Mouse (Mus musculus) kidney, embryonic 15.5 days (tissue): ENCODE data around the gene Ubd. TPM values are rescaled to one million over a fixed set of nuclear protein-coding genes. Genes with fewer than 3 reads are reported as not detected.
A peak's percentile ranks its signal among the peaks of the same experiment; 100 is the strongest.

Experiments used
- ATAC-seq: fragments of 200-750 bp; cut with Nextera tagmentation; replicated peaks from 2 replicates; pipeline ENCODE4 v1.8.0; 2017; ENCODE audit warnings: moderate TSS enrichment; ENCODE audit not compliant: low FRiP score
- H3K27ac ChIP-seq: fragments of 300-500 bp; sonication (generic); 2 replicates; pipeline ENCODE4 v1.5.1; 2015; ENCODE audit warnings: mild to moderate bottlenecking, inconsistent platforms
- H3K27me3 ChIP-seq: fragments of 300-500 bp; sonication (generic); 2 replicates; pipeline ENCODE4 v1.6.1; 2015; ENCODE audit warnings: inconsistent platforms
- H3K36me3 ChIP-seq: fragments of 300-500 bp; sonication (generic); 2 replicates; pipeline ENCODE4 v1.6.1; 2015; ENCODE audit warnings: inconsistent platforms
- H3K4me1 ChIP-seq: fragments of 300-500 bp; sonication (generic); 2 replicates; pipeline ENCODE4 v1.6.1; 2015; ENCODE audit warnings: inconsistent platforms
- H3K4me2 ChIP-seq: fragments of 300-500 bp; sonication (generic); 2 replicates; pipeline ENCODE4 v1.6.1; 2015; ENCODE audit warnings: moderate library complexity, mild to moderate bottlenecking, inconsistent platforms
- H3K4me3 ChIP-seq: fragments of 300-500 bp; sonication (generic); replicated peaks from 2 replicates; pipeline ENCODE4 v1.5.1; 2015; ENCODE audit warnings: mild to moderate bottlenecking, inconsistent platforms
- H3K9ac ChIP-seq: fragments of 300-500 bp; sonication (generic); 2 replicates; pipeline ENCODE4 v1.6.1; 2015; ENCODE audit warnings: mild to moderate bottlenecking, inconsistent platforms
- H3K9me3 ChIP-seq: fragments of 300-500 bp; sonication (generic); replicated peaks from 2 replicates; pipeline ENCODE4 v1.6.1; 2016; ENCODE audit warnings: inconsistent platforms
- WGBS: fragments of 180-500 bp; shearing (Covaris S2); methylation state at CpG from one replicate; pipeline ENCODE4 v1.1.7; 2015; ENCODE audit warnings: mixed read lengths; 5-methylcytosine and 5-hydroxymethylcytosine counted together
- polyA plus RNA-seq: library from polyadenylated mRNA; unstranded; fragments of >200 nt; fragmentation: Nextera tagmentation; extraction: Ambion mirVana; gene quantifications from 2 replicates; pipeline ENCODE4 v1.2.1, GENCODE M21; 2015

The Ubd gene
- not detected in 2 replicates for polyA plus RNA-seq

DNA sequence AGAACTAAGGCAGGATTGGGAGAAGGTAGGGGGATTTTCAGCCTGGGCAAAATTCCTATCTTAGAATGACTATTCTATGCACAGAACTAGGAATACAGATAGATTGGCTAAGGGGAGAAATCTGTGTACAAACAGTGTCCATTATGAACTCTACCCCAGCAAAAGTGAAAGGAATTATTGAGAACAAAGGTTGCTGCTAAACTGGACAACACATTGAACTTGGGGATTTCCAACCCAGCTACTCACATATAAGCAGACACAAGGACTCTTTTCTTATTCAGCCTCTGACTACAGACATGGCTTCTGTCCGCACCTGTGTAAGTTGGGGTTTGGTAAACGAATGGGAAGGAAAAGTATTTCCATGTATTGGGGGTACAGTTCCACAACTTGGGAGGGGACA, at the start of gene Ubd:
Gene Ubd (plus strand): TSS at position 237 of the 400 bp plus-strand sequence.
- no peaks in the 10 kb centered on the region for H3K9me3 ChIP-seq
- H3K27me3 ChIP-seq = peaks cover 43% of the 10 kb centered on the region
- H3K36me3 ChIP-seq = no peaks in the 10 kb centered on the region
- H3K4me1 ChIP-seq = peaks cover 11% of the 10 kb centered on the region; the same call in 1 of the 2 replicates
- no peak within 1 kb of the TSS for H3K27ac ChIP-seq
- ATAC-seq = no peak
- no peak within 1 kb of the TSS for H3K9ac ChIP-seq
- no peak within 1 kb of the TSS for H3K4me3 ChIP-seq
- no peak within 1 kb of the TSS for H3K4me2 ChIP-seq
- WGBS = 82% methylated on average over 2 of the region's 2 CpGs

DNA sequence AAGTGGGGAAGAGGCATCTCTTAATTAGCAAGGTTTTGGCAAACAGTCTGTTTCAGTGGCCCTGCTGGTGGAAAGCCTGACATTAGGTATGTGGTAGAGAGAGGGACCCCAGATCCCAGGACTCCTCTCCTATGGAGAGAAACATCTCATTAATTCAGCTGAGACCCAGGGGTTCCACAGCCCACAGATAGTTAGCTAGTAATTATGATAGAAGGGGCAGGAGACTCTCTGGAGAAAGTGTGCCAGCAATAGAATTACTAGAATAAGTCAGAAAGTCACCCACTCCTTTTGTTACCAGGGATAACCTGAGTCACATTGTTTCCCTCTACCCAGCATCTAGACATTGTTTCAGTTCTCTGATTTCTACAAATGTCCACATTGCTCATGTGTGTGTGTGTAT, 32.3 kb upstream of the Ubd start, which contains the start of gene Olfr93:
Gene Olfr93 (minus strand): TSS at position 101 of the 400 bp plus-strand sequence.
- no peak within 1 kb of the TSS for H3K27ac ChIP-seq
- no peaks in the 10 kb centered on the region for H3K4me1 ChIP-seq
- no peaks in the 10 kb centered on the region for H3K27me3 ChIP-seq
- H3K4me3 ChIP-seq = no peak within 1 kb of the TSS
- no peaks in the 10 kb centered on the region for H3K9me3 ChIP-seq
- H3K9ac ChIP-seq = no peak within 1 kb of the TSS
- no peaks in the 10 kb centered on the region for H3K36me3 ChIP-seq
- no peak for ATAC-seq
- H3K4me2 ChIP-seq = no peak within 1 kb of the TSS

DNA sequence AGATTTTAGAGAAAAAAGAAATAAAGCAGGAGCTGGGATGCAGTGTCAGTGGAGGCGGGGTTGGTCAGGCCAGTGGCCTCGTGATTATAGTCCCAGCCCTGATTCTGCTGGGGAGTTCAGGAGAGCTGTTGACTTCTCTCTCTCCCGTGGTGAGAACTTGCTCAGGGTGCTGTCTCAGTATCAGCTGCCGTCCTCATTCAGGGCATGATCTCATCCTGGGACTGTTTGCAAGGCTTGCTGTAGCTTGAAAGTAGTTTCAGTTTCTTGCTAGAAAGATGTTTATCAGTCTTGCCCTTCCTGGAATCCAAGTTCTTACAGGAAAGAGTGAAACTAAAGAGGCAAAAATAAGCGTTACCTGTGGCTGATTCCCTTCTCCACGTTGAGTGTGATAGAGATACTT, 8.2 kb upstream of the Ubd start:
- ATAC-seq = no peak
- 38% methylated on average over 6 of the region's 6 CpGs for WGBS

DNA sequence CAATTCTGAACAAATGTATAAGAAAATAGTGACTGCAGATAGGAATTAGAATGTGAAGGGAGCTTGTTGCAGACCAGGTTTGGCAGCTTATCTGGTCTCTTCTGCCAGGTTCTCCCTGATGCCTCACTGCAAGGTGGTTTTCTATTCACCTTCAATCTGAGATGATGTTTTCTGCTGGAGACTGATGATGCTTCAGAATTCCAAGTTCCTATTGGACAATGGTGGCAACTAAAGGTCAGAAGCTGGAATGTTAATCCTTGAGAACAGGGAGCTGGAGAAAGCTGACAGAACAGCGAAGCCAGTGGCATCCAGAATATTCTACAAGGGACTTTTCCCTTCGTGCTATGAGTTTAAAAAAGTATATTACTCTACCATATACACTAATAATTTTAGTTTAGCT, 3.0 kb upstream of the Ubd start:
- no peak for ATAC-seq
- Histone ChIP-seq H3K27ac (no peak overlapping the region), H3K9ac (no peak overlapping the region), H3K9me3 (no peaks in the 10 kb centered on the region), H3K4me2 (no peak overlapping the region), H3K36me3 (no peaks in the 10 kb centered on the region), H3K4me3 (no peak overlapping the region), H3K27me3 (peaks cover 14% of the 10 kb centered on the region), H3K4me1 (no peaks in the 10 kb centered on the region)
- WGBS = 48% methylated on average over 2 of the region's 2 CpGs

More for the DNA sequence above, 8.2 kb upstream of the Ubd start:
- Histone ChIP-seq H3K9me3 (no peaks in the 10 kb centered on the region), H3K36me3 (no peaks in the 10 kb centered on the region), H3K9ac (no peak overlapping the region), H3K4me3 (no peak overlapping the region), H3K4me1 (no peaks in the 10 kb centered on the region), H3K4me2 (no peak overlapping the region), H3K27ac (no peak overlapping the region), H3K27me3 (0 out of 2 replicates have a peak, but pooled peaks cover 3% of the 10 kb centered on the region)

DNA sequence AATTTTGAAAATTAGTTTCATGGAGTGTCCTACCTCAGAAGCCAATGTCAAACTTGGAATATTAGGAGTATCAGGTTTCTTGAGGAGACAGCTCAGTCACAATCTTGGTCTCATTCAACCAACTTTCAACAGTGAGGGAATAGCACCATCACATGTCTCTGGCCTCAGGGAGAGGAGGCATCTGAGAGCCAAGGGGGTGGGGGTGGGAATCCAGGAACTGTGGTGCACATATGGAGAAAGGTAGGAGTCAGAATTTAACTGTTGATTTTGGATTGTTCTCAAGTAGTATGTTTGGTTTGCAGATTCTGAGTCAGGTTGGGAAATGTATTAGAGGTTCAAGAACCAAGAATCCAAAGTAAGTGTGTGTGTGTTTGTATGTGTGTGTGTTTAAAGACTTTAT, 660 bp upstream of the Ubd start:
- ATAC-seq = no peak

DNA sequence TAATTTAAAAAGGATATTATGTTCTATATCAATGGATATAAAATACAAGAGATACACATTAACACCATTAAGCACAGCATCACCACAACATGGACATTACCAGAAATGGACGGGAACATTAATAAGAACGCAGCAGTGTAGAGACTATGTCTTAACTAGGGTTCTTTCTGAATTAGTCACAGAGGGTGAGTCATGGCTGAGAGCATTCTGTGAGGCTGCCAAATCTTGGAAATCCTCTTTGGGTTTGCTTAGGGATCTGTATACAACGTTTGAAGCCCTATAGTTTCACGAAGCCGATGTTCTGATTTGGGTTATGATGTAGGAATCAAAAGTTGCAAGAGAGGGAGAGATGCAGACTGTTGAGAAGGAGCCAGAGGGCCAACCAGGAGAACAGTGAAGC, 1.1 kb downstream of the Ubd start:
- ATAC-seq = no peak
- 88% methylated on average over 5 of the region's 5 CpGs for WGBS

More for the DNA sequence above, 660 bp upstream of the Ubd start:
- Histone ChIP-seq H3K9me3 (no peaks in the 10 kb centered on the region), H3K4me1 (peaks cover 11% of the 10 kb centered on the region; the same call in 1 of the 2 replicates), H3K27ac (no peak overlapping the region), H3K4me2 (no peak overlapping the region), H3K36me3 (no peaks in the 10 kb centered on the region), H3K9ac (no peak overlapping the region), H3K4me3 (no peak overlapping the region), H3K27me3 (peaks cover 37% of the 10 kb centered on the region)

DNA sequence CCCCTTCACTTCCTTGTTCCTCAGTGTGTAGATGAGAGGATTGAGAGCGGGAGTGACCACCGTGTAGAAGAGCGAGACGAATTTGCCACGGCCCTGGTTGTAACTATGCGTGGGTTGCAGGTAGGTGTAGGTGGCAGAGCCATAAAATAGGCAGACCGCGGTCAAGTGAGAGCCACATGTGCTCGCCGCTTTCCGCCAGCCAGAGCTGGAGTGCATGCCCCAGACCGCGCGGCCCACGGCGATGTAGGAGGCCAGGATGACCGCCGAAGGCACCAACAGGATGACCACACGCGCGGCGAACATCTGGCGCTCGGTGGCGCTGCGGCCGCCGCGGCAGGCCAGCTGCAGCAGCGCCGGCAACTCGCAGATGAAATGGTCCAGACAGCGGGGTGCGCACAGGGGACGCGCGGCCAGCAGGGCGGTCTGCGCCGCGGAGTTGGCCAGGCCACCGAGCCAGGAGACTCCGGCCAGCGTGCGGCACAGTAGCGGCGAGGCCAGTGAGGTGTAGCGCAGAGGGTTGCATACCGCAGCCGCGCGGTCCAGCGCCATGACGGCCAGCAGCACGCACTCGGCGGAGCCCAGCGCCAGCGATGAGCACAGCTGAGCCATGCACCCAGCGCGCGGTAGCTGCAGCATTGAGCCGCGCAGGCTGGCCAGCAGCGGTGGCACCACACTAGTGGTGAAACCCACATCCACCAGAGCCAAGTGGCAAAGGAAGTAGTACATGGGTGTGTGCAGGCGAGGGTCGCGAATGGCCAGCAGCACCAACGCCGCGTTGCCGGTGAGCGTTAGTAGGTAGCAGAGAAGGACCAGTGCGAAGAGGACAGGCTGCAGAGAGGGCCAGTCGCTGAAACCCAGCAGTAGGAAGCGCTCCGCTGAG, 3.4 kb downstream of the Ubd start:
- H3K9me3 ChIP-seq = no peaks in the 10 kb centered on the region
- peaks cover 70% of the 10 kb centered on the region for H3K27me3 ChIP-seq
- no peak overlapping the region for H3K9ac ChIP-seq
- under 1% methylated on average over 77 of the region's 77 CpGs for WGBS
- H3K4me3 ChIP-seq = peak overlapping the region; percentile 48
- H3K4me1 ChIP-seq = peaks cover 11% of the 10 kb centered on the region; the same call in 1 of the 2 replicates
- peak overlapping the region; percentile 87 for H3K4me2 ChIP-seq
- ATAC-seq = peak; percentile 93
- H3K27ac ChIP-seq = no peak overlapping the region
- H3K36me3 ChIP-seq = no peaks in the 10 kb centered on the region

More for the DNA sequence above, 1.1 kb downstream of the Ubd start:
- H3K4me1 ChIP-seq = peaks cover 11% of the 10 kb centered on the region; the same call in 1 of the 2 replicates
- no peaks in the 10 kb centered on the region for H3K36me3 ChIP-seq
- H3K9ac ChIP-seq = no peak overlapping the region
- H3K27me3 ChIP-seq = peaks cover 52% of the 10 kb centered on the region
- H3K9me3 ChIP-seq = no peaks in the 10 kb centered on the region
- H3K27ac ChIP-seq = no peak overlapping the region
- no peak overlapping the region for H3K4me3 ChIP-seq
- H3K4me2 ChIP-seq = no peak overlapping the region

DNA sequence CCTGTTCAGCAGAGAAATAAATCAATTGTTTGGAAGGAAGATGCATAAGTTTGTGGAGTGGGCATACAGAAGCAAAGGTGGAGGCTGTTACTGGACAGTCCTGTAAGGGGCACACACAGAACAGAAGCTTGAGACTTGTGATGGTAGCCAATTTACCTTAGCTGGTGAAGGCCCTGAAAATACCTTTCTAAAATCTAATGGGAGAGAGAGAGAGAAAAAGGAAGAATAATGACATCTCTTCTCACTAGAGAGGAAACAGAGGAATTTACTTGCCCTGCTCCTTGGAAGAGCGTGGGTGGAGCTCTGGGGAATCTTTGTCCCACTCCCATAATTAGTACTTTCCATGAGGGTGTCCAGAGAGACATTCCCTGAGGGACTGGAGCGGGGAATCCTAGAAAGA, 7.2 kb downstream of the Ubd start, which contains the start of gene Olfr94:
Gene Olfr94 (minus strand): TSS at position 101 of the 400 bp plus-strand sequence.
- peaks cover 58% of the 10 kb centered on the region for H3K27me3 ChIP-seq
- no peak within 1 kb of the TSS for H3K27ac ChIP-seq
- H3K4me3 ChIP-seq = no peak within 1 kb of the TSS
- ATAC-seq = no peak
- 73% methylated on average over 2 of the region's 2 CpGs for WGBS
- H3K4me2 ChIP-seq = no peak within 1 kb of the TSS
- no peaks in the 10 kb centered on the region for H3K9me3 ChIP-seq
- H3K36me3 ChIP-seq = no peaks in the 10 kb centered on the region
- H3K9ac ChIP-seq = no peak within 1 kb of the TSS
- H3K4me1 ChIP-seq = peaks cover 11% of the 10 kb centered on the region; the same call in 1 of the 2 replicates

DNA sequence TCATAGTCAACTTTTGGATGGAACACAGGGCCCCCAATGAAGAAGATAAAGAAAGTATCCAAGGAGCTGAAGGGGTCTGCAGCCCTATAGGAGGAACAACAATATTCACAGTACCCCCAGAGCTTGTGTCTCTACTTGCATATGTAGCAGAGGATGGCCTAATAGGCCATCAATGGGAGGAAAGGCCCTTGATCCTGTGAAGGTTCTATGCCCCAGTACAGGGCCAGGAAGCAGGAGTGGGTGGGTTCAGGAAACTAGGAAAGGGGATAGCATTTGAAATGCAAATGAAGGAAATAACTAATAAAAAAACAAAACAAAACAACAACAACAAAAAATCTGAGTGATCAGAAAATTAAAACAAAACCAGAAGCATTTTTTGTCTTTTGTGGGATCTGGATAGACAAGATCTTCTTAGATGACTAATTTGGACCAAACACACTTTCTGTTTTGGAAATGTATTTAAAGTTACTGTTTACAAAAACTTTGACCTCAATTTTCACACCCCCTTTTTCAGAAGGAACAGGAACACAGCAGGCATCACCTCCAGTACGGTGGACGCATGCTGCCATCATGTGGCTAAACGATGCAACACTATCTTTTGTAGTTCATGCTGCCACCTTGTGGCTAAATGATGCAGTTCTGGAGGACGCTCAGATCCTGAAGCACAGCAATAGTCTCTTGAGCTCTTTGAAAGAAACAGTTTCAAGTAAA, 9.7 kb downstream of the Ubd start:
- Histone ChIP-seq H3K9ac (no peak overlapping the region), H3K27ac (no peak overlapping the region), H3K4me3 (no peak overlapping the region), H3K4me2 (no peak overlapping the region), H3K9me3 (no peaks in the 10 kb centered on the region), H3K4me1 (no peaks in the 10 kb centered on the region), H3K36me3 (no peaks in the 10 kb centered on the region), H3K27me3 (peaks cover 39% of the 10 kb centered on the region)
- peak; percentile 76 for ATAC-seq
- under 1% methylated on average over 4 of the region's 4 CpGs for WGBS

DNA sequence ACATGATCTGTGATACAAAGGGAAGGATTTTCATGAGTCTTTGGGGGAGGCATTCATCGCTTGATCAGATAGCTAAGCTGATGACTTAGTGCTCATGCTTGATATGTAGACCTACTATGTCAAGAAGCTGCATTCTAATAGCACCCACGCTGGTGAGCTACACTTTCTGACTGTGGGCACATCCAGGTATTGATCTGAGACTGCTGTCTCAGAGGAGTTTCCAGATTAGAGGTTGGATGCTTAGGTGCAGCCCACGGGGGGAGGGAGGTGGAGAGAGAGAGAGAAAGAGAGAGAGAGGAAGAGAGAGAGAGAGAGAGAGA, 10.2 kb downstream of the Ubd start:
- Histone ChIP-seq H3K36me3 (no peaks in the 10 kb centered on the region), H3K9ac (no peak overlapping the region), H3K27me3 (peaks cover 34% of the 10 kb centered on the region), H3K4me2 (no peak overlapping the region), H3K9me3 (no peaks in the 10 kb centered on the region), H3K4me3 (no peak overlapping the region), H3K27ac (no peak overlapping the region), H3K4me1 (no peaks in the 10 kb centered on the region)
- ATAC-seq = no peak
- 42% methylated on average over 3 of the region's 3 CpGs for WGBS

DNA sequence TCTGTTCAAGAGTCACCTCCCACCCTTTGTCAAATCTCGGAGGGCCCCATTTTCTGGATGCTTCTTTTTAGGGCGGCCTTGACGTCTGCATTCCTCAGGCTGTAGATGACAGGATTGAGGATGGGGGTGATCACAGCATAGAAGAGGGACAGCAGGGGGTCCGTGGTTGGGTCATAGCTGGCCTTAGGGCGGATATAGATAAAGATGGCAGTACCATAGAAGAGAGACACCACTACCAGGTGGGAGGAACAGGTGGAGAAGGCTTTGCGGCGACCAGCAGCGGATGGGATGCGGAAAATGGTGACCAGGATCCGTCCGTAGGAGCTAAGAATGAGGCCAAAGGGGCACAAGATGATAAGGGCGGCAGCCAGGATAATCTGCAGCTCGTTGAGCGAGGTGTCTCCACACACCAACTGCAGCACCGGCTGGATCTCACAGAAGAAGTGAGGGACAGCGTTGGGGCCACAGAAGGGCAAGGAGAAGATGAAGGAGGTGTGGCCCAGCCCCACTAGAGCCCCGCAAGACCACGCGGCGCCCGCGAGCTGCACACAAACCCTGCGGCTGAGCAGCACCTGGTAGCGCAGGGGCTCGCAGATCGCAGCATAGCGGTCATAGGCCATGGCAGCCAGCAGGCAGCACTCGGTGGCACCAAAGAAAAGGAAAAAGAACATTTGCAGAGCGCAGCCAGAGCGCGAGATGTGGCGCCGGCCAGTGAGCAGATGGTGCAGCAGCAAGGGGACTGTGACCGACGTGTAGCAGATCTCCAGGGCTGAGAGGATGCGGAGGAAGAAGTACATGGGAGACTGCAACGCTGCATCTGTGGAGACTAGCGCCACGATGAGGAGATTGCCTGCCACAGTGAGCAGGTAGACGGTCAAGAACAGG, 17.4 kb downstream of the Ubd start:
- Histone ChIP-seq H3K27me3 (peaks cover 28% of the 10 kb centered on the region), H3K4me3 (peak overlapping the region; percentile 13; the same call in 1 of the 2 replicates), H3K9ac (no peak overlapping the region), H3K4me1 (no peaks in the 10 kb centered on the region), H3K36me3 (no peaks in the 10 kb centered on the region), H3K9me3 (no peaks in the 10 kb centered on the region), H3K27ac (no peak overlapping the region), H3K4me2 (peak overlapping the region; percentile 43)
- no peak for ATAC-seq
- 20% methylated on average over 40 of the region's 40 CpGs for WGBS
